Mouse (Mus musculus) neural tube, embryonic 13.5 days (tissue): ENCODE data around the gene Celf5. TPM values are rescaled to one million over a fixed set of nuclear protein-coding genes. Genes with fewer than 3 reads are reported as not detected.

Experiments used
- ATAC-seq: fragments of 200-750 bp; cut with Nextera tagmentation; 2 replicates; pipeline ENCODE4 v1.8.0; 2017; ENCODE audit warnings: low read depth, mild to moderate bottlenecking, moderate TSS enrichment, moderate library complexity
- H3K27ac ChIP-seq: fragments of 300-500 bp; sonication (generic); replicated peaks from 2 replicates; pipeline ENCODE4 v1.5.1; 2015; ENCODE audit warnings: moderate library complexity, mild to moderate bottlenecking, inconsistent platforms
- H3K27me3 ChIP-seq: fragments of 300-500 bp; sonication (generic); 2 replicates; pipeline ENCODE4 v1.6.1; 2015; ENCODE audit warnings: mild to moderate bottlenecking, inconsistent platforms
- H3K36me3 ChIP-seq: fragments of 300-500 bp; sonication (generic); 2 replicates; pipeline ENCODE4 v1.6.1; 2015; ENCODE audit warnings: mild to moderate bottlenecking, inconsistent platforms
- H3K4me1 ChIP-seq: fragments of 300-500 bp; sonication (generic); replicated peaks from 2 replicates; pipeline ENCODE4 v1.6.1; 2015; ENCODE audit warnings: inconsistent platforms
- H3K4me2 ChIP-seq: fragments of 300-500 bp; sonication (generic); 2 replicates; pipeline ENCODE4 v1.6.1; 2015; ENCODE audit warnings: inconsistent platforms, mild to moderate bottlenecking, moderate library complexity
- H3K4me3 ChIP-seq: fragments of 300-500 bp; sonication (generic); 2 replicates; pipeline ENCODE4 v1.5.1; 2015; ENCODE audit warnings: mild to moderate bottlenecking, inconsistent platforms
- H3K9ac ChIP-seq: fragments of 300-500 bp; sonication (generic); 2 replicates; pipeline ENCODE4 v1.6.1; 2015; ENCODE audit warnings: moderate library complexity, mild to moderate bottlenecking, inconsistent platforms
- H3K9me3 ChIP-seq: fragments of 300-500 bp; sonication (generic); 2 replicates; pipeline ENCODE4 v1.6.1; 2016; ENCODE audit warnings: inconsistent platforms
- WGBS: fragments of 180-500 bp; shearing (Covaris S2); methylation state at CpG from one replicate; pipeline ENCODE4 v1.1.7; 2015; 5-methylcytosine and 5-hydroxymethylcytosine counted together
- polyA plus RNA-seq: library from polyadenylated mRNA; unstranded; fragments of >200 nt; fragmentation: Nextera tagmentation; extraction: Ambion mirVana; gene quantifications from 2 replicates; pipeline ENCODE4 v1.2.1, GENCODE M21; 2015

The Celf5 gene
- polyA plus RNA-seq, 1 experiment from 2014 or later: 52.7 TPM

DNA sequence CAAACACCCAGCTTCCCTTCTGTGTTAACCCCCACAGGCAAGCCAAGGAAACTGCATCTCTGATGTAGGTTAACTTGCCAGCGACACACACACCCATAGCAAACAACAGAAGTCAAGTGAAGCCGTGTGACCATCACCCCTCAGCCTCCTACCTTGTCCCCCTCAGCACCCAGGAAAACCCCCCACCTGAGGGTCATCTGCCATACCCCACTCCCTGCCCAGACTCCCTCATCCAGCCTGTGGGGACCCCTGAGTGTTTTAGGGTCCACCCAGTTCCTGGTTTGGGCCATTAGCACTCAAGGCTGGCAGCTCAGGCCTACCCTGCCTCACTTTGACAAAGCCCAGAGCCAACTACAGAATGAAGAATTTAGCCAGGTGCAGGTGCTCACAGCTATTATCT lies 16.4 kb downstream of the Celf5 start:
- H3K27ac ChIP-seq: no peak overlapping the region
- peaks cover 57% of the 10 kb centered on the region for H3K36me3 ChIP-seq
- WGBS: 83% methylated on average over 2 of the region's 2 CpGs
- peaks cover 70% of the 10 kb centered on the region for H3K27me3 ChIP-seq
- no peak overlapping the region for H3K4me2 ChIP-seq
- peaks cover 19% of the 10 kb centered on the region for H3K4me1 ChIP-seq
- no peaks in the 10 kb centered on the region for H3K9me3 ChIP-seq
- no peak for ATAC-seq
- H3K4me3 ChIP-seq: no peak overlapping the region
- no peak overlapping the region for H3K9ac ChIP-seq

DNA sequence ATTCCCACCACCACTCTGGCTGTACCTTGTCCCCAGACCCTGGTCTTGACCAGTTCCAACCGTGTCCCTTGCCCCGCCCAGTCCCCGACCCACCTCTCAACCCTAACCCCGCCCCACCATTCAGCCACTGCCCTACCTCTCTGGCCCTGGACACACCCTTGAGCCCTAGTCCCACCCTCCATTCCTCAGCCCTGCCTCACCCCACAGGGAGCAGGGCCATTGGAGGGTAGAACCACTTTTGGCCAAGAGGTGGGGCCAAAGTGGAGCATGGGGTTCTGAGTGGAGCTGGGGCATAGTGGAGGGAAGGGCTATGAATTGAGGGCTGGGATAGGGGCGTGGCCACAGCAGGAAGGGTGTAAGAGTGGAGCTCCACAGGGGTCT lies 17.3 kb downstream of the Celf5 start:
- Histone ChIP-seq H3K4me2 (no peak overlapping the region), H3K36me3 (peaks cover 57% of the 10 kb centered on the region), H3K4me3 (no peak overlapping the region), H3K4me1 (peaks cover 12% of the 10 kb centered on the region; the same call in 1 of the 2 replicates), H3K27me3 (peaks cover 78% of the 10 kb centered on the region), H3K9ac (no peak overlapping the region), H3K27ac (no peak overlapping the region), H3K9me3 (no peaks in the 10 kb centered on the region)
- no peak for ATAC-seq
- 3% methylated on average over 5 of the region's 5 CpGs for WGBS

DNA sequence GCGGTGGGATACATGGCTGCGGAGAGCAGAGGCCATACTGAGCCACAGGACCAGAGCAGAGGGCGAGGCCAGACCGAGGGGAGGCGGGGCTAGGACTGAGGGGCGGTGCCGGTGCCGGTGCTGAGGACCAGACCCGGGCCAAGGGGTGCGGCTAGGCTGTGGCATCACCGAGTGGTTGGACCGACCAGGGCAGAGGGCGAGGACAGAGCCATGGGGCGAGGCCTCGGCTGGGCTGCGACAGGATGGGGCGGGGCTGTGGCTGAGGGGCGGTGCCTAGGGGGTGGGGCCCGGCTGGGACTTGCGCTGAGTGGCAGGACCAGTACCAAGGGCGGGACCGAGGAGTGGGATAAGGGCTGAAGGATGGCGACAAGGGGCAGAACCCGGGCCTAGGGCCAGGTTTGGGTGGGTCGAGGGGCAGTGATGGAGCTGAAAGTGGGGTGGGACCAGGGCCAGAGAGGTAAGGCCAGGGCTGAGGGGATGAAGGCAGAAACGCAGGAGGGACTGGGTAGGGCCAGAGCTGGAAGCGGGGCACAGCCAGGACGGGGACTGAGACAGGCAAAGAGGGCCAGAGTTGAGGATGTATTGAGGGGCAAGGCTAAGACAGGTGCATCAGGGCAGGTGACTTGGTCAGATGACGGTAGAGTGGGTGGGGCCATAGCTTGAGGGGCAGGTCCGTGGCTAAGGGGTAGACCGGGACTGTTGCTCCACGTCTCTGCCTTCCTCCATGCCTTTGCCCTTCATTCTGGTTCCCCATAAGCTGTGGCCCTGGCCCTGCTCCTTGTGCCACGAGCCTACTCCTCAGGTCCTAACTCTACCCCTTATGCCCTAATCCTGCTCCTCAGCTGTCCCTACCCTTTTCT lies 17.9 kb downstream of the Celf5 start:
- peak; percentile 68 for ATAC-seq
- H3K27ac ChIP-seq: no peak overlapping the region
- peaks cover 12% of the 10 kb centered on the region; the same call in 1 of the 2 replicates for H3K4me1 ChIP-seq
- peak overlapping the region; percentile 27; the same call in 1 of the 2 replicates for H3K9ac ChIP-seq
- peak overlapping the region; percentile 32 for H3K4me3 ChIP-seq
- WGBS: 4% methylated on average over 33 of the region's 33 CpGs
- H3K9me3 ChIP-seq: no peaks in the 10 kb centered on the region
- H3K4me2 ChIP-seq: peak overlapping the region; percentile 52
- peaks cover 85% of the 10 kb centered on the region for H3K27me3 ChIP-seq
- H3K36me3 ChIP-seq: peaks cover 57% of the 10 kb centered on the region

DNA sequence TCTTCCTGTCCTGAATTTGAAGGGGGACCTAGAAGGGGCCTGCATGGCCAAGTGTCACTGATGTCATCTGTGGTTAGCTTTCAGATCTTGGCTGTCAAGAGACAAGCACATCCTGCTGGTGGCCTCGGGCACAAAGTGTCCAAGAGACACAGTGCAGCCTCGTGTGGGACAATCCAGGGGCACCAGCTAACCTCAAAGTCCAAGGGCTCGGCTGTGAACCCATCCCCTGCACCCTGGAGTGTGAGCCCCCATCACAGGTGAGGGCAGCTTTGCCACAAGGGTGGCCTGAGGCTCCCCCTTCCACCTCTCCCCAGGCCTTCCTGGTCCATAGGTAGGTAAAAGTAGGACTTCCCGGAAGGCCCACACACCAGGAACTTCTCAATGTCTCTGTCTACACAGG lies 19.0 kb downstream of the Celf5 start:
- Histone ChIP-seq H3K9me3 (no peaks in the 10 kb centered on the region), H3K4me2 (peak overlapping the region; percentile 52; the same call in 1 of the 2 replicates), H3K4me3 (no peak overlapping the region), H3K4me1 (peaks cover 12% of the 10 kb centered on the region; the same call in 1 of the 2 replicates), H3K9ac (no peak overlapping the region), H3K27me3 (peaks cover 96% of the 10 kb centered on the region), H3K27ac (no peak overlapping the region), H3K36me3 (peaks cover 47% of the 10 kb centered on the region)
- WGBS: 80% methylated on average over 4 of the region's 4 CpGs
- ATAC-seq: no peak

DNA sequence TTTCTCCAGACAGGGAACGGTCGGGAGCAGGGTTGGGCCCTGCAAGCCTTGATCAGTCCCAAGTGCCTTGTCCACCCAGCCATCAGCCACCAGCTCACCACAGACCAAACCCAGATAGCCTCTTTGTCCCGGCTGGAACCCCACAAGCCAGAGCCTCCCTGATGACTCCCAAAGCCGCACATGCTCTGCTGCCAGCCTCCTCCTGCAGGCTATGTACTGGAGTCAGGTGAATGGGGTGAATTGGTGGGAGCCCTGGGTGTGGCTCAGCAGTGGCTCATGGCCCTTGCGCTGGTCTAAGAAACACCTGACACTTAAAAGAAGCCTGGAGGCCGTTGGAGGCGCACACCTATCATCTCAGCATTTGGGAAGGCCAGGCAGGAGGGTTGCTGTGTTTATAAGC lies 19.6 kb downstream of the Celf5 start:
- WGBS: 75% methylated on average over 7 of the region's 7 CpGs
- no peaks in the 10 kb centered on the region for H3K9me3 ChIP-seq
- H3K4me1 ChIP-seq: peaks cover 12% of the 10 kb centered on the region; the same call in 1 of the 2 replicates
- no peak overlapping the region for H3K4me3 ChIP-seq
- H3K9ac ChIP-seq: no peak overlapping the region
- H3K36me3 ChIP-seq: peaks cover 41% of the 10 kb centered on the region
- peaks cover 96% of the 10 kb centered on the region for H3K27me3 ChIP-seq
- no peak overlapping the region for H3K27ac ChIP-seq
- no peak for ATAC-seq
- no peak overlapping the region for H3K4me2 ChIP-seq

DNA sequence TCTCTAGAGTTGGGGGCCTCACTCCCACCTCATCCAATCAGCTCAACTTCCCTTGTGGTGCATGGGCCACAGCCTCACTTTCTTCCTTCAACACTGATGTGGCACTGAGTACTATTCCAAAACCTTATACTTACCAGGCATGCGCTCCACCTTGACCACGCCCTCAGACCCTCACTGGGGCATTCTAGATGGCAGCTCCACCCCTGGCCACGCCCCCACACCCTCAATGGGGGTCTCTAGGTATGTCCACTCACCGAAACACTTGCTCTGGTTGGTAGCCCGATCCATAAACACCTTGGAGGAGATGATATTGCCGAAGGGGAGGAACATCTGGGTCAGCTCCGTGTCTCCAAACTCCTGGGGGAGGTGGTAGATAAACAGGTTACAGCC lies 20.1 kb downstream of the Celf5 start:
- Histone ChIP-seq H3K9me3 (no peaks in the 10 kb centered on the region), H3K4me3 (no peak overlapping the region), H3K4me1 (peaks cover 12% of the 10 kb centered on the region; the same call in 1 of the 2 replicates), H3K27ac (no peak overlapping the region), H3K27me3 (peaks cover 96% of the 10 kb centered on the region), H3K4me2 (no peak overlapping the region), H3K9ac (no peak overlapping the region), H3K36me3 (peaks cover 36% of the 10 kb centered on the region)
- no peak for ATAC-seq
- 37% methylated on average over 7 of the region's 7 CpGs for WGBS

DNA sequence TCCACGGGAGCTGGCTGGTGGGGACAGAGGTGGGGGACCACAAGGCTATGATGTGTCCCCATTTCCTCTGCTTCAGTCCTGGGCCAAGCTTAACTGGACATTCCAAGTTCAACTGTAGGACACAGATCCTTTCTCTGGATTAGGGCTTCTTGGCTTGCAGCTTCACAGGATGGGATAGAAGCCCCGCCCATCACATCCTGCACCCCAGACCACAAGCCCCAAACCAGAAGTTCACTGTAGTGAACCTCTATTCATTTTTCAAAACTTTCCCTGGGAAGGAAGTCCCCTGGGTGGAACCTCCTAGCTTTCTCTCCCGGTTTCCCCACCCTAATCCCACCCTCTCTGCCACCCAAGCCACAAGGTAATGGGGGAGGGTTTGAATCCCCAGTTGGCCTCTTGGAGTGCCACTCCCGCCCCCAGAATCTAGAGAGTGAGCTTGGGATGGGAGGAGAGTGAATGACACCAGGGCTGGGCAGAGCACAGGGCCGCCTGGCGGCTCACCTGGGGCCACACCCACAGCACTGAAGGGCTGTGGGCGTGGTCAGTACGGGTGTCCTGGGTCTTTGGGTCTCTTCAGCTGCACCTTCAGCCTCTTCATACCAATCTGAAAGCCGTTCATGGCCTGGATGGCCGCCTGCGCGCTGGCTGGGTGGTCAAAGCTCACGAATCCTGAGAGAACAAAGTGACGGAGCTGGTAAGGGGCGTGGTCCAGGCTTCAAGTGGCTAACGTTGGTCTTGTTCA lies 20.7 kb downstream of the Celf5 start:
- no peak overlapping the region for H3K9ac ChIP-seq
- WGBS: 9% methylated on average over 16 of the region's 16 CpGs
- peaks cover 30% of the 10 kb centered on the region for H3K36me3 ChIP-seq
- H3K9me3 ChIP-seq: no peaks in the 10 kb centered on the region
- no peak overlapping the region for H3K27ac ChIP-seq
- ATAC-seq: no peak
- peaks cover 12% of the 10 kb centered on the region; the same call in 1 of the 2 replicates for H3K4me1 ChIP-seq
- peaks cover 99% of the 10 kb centered on the region for H3K27me3 ChIP-seq
- H3K4me2 ChIP-seq: no peak overlapping the region
- H3K4me3 ChIP-seq: no peak overlapping the region

DNA sequence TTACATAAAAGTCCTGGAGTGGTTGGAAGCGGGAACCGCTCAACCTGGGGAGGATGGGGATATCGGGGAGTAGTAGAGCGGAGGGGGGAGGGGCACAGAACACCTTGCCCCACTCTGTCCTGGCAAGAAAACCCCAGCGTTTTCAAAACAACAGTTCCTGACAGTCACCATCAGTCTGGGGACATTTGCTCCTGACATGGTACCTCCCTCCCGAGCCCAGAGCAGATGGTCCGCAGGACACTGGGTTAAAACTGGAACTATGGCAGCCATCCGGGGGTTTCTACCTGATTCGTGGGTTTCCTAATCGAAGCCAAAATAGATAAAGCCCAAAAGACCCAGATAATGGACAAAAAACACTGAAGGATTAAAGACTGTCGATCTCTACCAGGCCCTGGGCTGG lies 21.6 kb downstream of the Celf5 start:
- peaks cover 21% of the 10 kb centered on the region for H3K36me3 ChIP-seq
- H3K27me3 ChIP-seq: peaks cover 99% of the 10 kb centered on the region
- no peaks in the 10 kb centered on the region for H3K9me3 ChIP-seq
- no peak overlapping the region for H3K4me2 ChIP-seq
- H3K4me1 ChIP-seq: peaks cover 12% of the 10 kb centered on the region; the same call in 1 of the 2 replicates
- WGBS: 36% methylated on average over 11 of the region's 11 CpGs
- no peak overlapping the region for H3K9ac ChIP-seq
- no peak for ATAC-seq
- H3K4me3 ChIP-seq: no peak overlapping the region
- no peak overlapping the region for H3K27ac ChIP-seq

DNA sequence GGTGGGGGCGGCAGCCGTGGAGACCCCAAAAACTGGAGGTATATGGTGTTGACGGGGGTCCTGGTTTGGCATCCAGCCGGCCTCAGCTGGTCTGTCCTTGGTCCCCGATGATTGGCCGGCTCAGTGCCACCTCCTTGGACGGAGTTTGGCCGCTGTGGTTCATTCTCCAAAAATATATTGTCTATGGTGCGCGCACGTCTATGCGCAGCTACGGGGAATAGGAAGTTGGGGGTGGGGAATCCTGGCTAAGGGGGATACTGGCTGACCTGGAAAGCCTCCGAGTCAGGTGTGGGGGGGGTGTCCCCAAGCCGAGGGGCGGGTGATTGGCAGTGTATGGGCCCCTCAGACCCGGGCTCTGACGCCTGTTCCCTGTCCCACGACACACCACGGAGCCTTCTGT lies 22.0 kb downstream of the Celf5 start:
- Histone ChIP-seq H3K36me3 (peaks cover 17% of the 10 kb centered on the region), H3K9ac (no peak overlapping the region), H3K4me3 (no peak overlapping the region), H3K27ac (no peak overlapping the region), H3K9me3 (no peaks in the 10 kb centered on the region), H3K4me2 (no peak overlapping the region), H3K4me1 (peaks cover 12% of the 10 kb centered on the region; the same call in 1 of the 2 replicates), H3K27me3 (peaks cover 99% of the 10 kb centered on the region)
- 21% methylated on average over 20 of the region's 20 CpGs for WGBS
- ATAC-seq: no peak

DNA sequence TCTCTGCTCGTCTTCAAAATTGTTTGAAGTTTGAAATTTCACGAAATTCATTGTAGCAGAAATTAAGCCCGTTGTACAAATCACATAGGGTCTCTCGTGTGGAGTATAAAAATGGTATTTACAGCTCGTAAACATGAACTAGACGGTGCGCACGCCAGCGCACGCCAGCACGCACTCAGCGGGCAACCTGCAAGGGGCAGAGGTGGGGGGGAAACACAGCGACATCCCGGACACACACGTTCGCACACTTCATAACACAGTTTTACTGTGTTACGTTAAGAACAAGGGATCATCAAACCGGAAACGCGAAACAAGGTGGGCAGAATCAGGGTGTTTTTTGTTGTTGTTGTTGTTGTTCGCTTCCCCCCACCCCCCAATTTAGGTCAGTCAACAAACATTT lies 23.1 kb downstream of the Celf5 start:
- no peak overlapping the region for H3K4me2 ChIP-seq
- no peaks in the 10 kb centered on the region for H3K9me3 ChIP-seq
- H3K4me1 ChIP-seq: peaks cover 5% of the 10 kb centered on the region; the same call in 1 of the 2 replicates
- no peak overlapping the region for H3K9ac ChIP-seq
- 73% methylated on average over 21 of the region's 21 CpGs for WGBS
- H3K27me3 ChIP-seq: peaks cover 99% of the 10 kb centered on the region
- peaks cover 17% of the 10 kb centered on the region for H3K36me3 ChIP-seq
- H3K4me3 ChIP-seq: no peak overlapping the region
- ATAC-seq: no peak
- H3K27ac ChIP-seq: no peak overlapping the region

DNA sequence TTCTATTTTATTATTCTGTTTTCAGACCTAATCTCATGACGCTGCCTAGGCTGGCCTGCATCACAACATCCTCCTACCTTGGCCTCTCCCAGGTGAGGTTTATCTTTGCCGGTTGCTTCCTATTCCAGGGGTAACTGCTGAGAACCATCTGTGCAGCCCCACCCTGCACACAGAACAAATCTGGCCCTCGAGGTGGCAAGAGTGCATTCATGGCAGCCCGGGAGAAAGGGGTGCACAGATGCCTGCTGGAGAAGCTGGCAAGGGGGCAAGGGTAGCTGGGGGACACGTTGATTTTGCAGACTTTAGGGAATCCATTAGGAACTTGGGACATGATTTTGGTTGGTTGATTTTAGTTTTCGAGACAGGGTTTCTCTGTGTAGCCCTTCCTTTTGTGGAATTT lies 24.2 kb downstream of the Celf5 start:
- Histone ChIP-seq H3K4me3 (no peak overlapping the region), H3K4me2 (no peak overlapping the region), H3K27ac (no peak overlapping the region), H3K36me3 (peaks cover 17% of the 10 kb centered on the region), H3K9ac (no peak overlapping the region), H3K9me3 (no peaks in the 10 kb centered on the region), H3K27me3 (peaks cover 99% of the 10 kb centered on the region), H3K4me1 (no peaks in the 10 kb centered on the region)
- WGBS: 88% methylated on average over 6 of the region's 6 CpGs
- ATAC-seq: no peak

DNA sequence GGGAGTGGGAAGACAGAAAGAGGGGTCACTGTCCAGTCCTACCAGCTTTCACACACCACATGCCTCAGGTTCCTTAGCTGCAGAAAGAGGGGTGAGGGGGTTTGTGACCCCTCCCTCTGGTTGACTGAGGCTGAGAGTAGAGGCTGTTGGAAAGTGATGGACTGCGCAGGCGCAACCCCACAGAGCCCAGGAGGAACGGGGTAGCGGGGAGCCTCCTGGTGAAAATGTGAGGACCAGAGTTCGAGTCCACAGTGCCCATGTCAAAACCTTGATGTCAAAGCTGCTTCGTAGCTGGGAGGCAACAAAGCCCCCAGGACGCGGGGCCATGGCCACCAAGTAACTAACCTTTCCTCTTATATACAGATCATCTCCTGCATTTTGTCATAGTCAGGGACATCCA lies 24.9 kb downstream of the Celf5 start:
- no peak overlapping the region for H3K9ac ChIP-seq
- H3K4me1 ChIP-seq: no peaks in the 10 kb centered on the region
- no peaks in the 10 kb centered on the region for H3K9me3 ChIP-seq
- WGBS: 88% methylated on average over 8 of the region's 8 CpGs
- H3K36me3 ChIP-seq: peaks cover 13% of the 10 kb centered on the region
- ATAC-seq: no peak
- H3K4me3 ChIP-seq: no peak overlapping the region
- peaks cover 99% of the 10 kb centered on the region for H3K27me3 ChIP-seq
- no peak overlapping the region for H3K27ac ChIP-seq
- H3K4me2 ChIP-seq: no peak overlapping the region
